Mouse (Mus musculus): ENCODE data around the gene Trappc2l.
"Not testable (repeated sequence)": the region's sequence is repeated elsewhere in the genome, so short reads cannot be mapped to it uniquely, and the experiment has no call there.

The Trappc2l gene

DNA sequence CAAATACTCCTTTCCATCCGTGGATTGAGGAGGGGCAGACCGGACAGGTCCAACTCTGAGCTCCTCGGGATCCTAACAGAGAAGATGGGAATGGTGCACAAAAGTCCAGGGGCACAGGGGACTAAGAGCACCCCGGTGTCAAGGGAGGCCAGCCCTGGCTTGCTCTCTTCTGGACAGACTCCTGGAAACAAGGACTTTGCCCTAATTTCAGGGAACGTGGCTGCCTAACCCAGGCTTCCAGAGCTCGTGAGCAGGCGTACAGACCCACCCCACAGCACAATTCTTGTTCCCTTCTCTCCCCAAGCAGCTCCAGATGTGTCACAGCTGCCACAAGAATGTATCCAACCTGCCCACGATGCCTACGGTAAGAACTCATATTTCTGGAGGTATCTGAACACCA lies 14.4 kb downstream of the Trappc2l start:
- DNase-seq (ENCODE audit: low read depth): no peak

DNA sequence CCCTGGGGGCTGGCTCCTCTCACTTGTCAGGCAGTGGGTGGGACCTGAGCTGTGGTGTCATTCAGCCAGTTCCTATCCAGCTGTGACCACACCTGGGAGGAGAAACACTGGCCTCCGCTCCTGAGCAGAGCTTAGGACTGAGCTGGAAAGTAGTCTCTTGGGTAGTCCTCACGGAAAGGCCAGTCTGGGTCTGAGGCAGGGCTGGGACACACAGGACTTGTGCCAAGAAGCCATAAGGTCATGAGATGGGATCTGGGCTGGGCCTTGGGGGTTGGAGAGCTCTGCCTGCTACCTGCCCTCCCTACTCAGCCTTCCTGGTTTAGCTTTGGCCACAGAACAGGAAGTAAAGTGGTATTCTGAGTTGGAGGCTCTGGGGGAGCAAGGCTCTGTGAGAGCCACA lies 15.5 kb downstream of the Trappc2l start:
- no peak for DNase-seq (ENCODE audit: low read depth)

DNA sequence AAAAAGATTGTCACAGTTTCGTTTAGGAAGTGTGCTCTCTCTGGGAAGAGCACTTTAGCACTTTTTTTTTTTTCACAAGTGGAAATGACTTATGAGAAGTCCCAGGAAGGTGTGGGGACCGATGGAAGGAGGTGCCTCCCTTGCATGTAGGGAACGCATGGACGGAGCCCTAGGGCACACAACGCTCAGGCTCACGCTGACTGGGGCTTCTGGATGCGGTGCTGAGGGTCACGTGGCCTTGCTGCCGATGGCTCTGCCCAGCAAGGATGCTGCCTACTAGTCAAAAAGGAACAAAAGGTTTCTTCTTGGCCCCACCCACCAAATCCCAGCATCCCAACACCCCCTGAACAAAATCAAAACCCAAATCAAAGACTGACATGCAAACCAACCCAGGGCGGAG lies 17.9 kb downstream of the Trappc2l start:
- DNase-seq (ENCODE audit: low read depth): no peak

DNA sequence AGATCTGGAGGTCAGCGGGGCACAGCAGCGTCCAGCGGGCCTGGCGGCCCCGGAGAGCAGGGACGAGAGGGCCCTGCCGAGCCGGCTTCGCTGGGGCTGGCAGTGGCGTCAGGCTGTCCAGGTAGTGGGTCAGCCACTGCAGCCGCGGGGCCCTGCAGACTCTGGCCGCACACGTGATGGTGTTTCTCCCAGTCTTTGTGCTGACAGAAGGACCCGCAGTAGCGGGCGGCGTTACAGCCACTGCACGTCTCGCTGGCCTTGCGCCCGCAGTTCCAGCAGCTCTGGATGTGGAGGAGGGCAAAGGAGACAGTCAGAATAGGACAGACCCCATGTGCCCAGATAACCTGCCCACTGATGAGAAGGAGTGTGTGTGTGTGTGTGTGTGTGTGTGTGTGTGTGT lies 19.3 kb downstream of the Trappc2l start:
- DNase-seq (ENCODE audit: low read depth): no peak

DNA sequence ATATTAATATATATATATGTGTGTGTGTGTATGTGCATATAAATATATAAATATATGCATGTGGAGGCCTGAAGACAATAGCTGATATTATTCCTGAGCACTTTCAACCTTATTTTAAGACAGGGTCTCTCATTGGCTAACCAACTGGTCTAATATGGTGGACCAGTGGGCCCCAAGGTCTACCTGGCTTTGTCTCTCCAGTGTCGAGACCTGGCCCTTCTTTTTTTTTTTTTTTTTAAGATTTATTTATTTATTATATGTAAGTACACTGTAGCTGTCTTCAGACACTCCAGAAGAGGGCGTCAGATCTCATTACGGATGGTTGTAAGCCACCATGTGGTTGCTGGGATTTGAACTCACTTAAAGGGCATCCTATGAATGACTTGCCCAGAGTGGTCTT lies 20.7 kb downstream of the Trappc2l start:
- not testable (repeated sequence) for DNase-seq (ENCODE audit: low read depth)

DNA sequence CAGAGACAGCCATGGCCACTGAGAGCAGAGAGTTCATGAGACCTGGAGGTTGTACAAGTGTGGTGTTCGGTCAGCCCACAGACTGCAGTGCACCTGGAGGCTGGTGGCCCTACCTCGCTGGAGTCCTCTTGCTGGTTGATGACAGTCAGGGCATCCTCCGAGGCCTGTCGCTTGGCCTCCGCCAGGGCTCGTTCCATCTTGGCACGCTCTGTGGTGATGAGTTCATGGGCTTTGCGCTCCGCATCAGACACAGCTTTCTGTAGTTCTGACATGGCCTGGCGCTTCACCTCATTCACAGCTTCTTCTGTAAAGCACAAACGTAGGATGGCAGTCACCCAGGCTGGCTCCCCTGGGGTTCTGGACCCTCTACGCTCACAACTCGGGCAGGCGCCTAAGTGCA lies 21.8 kb downstream of the Trappc2l start:
- no peak for DNase-seq (ENCODE audit: low read depth)

DNA sequence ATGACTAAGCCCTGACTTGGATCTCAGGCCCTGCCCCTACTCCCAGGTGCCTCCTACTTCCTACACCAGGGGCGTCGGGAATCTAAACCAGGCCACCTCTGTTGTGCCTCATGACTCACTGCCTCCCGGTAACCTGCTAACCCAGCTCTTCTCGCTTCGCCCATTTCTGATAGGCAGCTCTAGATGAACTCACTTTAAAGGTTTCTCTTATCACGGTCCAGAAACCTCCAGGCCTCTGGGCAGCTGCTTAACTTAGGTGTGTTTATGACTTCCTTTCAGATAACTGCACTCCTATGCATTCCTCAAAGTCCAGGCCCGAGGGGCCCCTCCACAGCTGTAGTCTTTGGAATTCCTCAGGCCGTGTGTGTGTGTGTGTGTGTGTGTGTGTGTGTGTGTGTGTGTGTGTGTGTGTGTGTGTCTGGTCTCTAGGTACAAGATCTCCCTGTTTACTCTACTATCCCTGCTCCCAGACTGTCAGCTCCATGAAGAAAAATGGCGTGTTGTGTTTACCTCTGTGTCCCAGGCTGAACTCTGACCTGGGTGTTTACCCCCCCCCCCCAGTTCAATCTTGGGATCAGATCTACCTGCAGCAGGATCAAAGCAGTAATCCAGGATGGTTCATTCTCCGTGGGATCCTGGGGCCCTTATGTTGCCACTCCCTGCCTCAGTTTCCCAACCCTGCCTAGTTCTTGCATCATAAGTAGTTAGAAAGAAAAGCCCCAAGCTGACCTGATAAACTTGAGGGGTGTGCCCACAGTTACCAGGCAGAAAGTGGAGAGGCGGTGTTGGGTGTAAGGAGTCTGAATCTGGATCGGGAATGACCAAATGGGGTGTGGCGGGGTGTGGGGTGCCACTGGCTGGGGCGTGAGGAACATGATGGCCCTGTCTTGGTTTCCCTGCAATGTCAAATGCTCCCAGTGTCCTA lies 24.7 kb downstream of the Trappc2l start:
- no peak for DNase-seq (ENCODE audit: low read depth)

DNA sequence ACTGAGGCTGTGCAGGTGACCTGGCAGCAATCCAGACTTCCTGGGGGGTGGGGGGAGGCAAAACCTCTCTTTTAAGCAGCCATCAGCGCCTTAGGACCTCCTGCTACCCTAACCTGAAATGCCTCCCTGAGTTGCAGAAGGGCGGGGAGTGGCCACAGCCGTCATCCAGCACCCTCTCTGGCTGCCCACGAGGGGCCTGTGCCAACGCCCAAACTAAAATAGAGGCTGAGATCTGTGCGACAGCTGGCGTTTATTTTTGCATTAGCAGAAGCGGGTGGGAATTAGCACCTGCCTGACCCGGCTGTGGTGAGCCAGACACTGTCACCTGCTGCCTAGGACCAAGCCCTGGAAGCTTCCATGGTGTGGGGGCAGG lies 25.3 kb downstream of the Trappc2l start:
- DNase-seq (ENCODE audit: low read depth): no peak

DNA sequence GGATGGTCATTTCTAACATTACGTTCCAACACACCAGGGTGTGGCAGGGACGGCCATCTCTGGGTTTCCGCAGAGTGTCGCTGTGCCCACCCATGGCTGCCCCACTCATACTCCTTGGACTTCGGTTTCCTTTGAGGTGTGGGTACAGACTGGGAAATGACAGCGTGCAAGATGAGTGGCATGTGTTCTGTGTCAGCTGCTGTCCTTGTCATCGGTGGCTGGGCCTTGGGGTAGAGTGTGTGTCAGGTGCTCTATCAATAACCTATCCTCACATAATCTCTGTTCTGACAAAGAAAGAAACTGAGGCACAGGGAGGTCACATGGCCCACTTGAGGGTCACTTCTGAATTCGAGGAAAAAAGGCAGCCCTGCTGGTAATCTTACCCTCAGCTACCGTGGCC lies 25.8 kb downstream of the Trappc2l start:
- DNase-seq (ENCODE audit: low read depth): no peak

DNA sequence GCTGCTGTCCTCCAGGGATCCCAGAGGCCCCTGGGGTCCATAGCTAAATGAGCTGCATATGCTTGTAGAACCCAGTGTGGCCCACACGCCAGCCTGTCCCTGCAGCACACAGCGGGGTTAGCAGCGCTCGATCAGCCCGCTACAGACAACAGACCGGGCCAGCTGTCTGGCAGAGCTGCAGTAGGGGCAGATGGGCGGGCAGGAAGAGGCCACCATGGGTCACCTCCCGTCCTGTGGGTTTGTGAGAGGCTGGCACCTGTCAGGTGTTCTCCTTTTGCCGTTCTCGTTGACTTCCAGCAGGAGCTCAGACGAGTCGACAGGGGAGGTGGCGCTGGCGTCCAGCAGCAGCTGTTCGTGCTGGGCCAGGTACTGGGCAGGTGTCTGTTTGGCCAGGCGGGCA lies 27.2 kb downstream of the Trappc2l start:
- DNase-seq (ENCODE audit: low read depth): no peak

DNA sequence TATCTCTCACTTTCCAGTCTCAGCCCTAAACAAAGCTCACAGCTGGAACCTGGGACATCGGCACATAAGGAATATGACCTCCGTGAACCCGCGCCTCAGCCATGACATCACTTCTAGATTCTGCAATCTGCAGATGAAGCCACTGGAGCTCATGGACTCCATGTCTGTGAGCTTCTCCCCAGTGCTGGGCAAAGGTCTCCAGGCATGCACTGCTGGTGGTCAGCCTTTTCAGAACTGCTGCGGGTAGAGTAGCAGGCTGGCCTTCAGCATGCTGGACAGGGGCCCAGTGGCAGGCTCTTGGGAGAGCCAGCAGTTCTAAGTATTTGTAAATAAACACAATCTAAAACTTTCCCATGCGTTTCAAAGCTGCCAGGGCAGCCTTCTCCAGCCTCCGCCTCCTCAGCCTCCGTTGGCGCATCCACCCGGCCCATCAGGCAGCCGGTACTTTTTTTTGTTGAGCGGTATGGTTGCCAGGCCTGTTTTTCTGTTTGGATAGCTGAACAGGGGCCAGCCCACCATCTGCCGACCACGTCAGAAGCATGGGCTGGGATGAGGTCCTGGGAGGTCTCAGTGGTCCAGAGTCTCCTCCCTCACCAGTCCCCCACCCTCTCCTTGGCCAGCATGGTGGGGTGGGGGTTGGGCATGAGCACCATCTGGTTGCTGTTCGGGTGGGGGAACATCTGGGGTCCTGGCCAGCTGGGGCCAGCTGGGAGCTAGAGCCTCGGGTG lies 28.2 kb downstream of the Trappc2l start:
- DNase-seq (ENCODE audit: low read depth): no peak

DNA sequence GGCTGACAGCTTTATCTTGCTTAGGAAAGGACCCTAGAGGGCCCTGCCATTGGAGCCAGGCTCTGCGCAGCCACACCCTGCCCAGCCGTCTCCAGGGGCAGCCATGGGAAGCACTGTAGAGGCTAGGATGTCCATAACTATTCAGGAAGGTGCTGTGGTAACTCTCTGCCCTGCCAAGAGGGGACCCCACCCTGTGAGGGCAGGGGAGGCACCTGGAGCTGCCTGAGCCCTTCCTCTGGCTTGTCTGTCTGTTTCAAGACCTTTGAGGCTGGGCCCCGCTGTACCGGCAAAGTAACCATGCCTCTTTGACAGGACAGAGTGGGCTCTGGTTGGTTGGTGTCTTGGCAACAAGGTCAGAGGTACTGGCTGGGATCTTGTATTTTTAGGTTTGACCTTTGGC lies 29.4 kb downstream of the Trappc2l start:
- no peak for DNase-seq (ENCODE audit: low read depth)

DNA sequence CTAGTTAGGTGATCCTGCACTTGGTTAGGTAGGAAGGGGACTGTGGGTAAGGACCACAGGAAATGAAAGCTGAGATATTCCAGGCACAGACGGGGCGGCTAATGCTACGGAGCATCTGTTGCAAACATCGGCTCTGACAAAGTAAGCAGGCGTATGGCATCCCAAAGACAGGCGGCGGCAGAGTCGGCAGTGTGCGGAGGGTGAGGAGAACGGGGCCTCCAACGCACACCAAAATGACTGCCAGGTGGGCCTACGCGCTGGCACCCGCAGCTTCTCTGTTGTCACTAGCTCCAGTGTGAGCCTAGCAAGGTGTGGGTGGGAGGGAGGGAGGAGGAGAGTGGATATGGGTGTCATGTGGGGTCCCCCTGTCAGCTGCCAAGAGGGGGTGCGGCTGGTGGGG lies 30.0 kb downstream of the Trappc2l start:
- DNase-seq (ENCODE audit: low read depth): no peak

DNA sequence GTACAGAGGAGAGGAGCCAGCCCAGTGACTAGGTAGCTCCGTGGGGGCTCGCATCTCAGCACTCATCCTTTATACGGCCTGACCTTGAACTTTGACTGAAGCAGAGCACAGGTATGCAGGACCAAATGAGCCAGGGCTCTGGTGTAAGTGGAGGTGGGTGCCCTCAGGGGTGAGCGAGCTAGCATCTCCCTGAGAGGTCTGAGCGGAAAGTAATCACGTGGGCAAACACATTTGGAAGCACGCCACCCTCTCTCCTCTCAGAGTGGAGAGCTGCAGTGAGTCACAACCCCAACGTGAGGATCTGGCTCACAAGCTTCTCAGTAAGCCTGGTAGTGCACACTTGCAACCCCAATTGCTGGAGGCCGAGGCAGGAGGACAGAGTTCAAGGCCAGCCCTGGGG lies 30.6 kb downstream of the Trappc2l start:
- no peak for DNase-seq (ENCODE audit: low read depth)

DNA sequence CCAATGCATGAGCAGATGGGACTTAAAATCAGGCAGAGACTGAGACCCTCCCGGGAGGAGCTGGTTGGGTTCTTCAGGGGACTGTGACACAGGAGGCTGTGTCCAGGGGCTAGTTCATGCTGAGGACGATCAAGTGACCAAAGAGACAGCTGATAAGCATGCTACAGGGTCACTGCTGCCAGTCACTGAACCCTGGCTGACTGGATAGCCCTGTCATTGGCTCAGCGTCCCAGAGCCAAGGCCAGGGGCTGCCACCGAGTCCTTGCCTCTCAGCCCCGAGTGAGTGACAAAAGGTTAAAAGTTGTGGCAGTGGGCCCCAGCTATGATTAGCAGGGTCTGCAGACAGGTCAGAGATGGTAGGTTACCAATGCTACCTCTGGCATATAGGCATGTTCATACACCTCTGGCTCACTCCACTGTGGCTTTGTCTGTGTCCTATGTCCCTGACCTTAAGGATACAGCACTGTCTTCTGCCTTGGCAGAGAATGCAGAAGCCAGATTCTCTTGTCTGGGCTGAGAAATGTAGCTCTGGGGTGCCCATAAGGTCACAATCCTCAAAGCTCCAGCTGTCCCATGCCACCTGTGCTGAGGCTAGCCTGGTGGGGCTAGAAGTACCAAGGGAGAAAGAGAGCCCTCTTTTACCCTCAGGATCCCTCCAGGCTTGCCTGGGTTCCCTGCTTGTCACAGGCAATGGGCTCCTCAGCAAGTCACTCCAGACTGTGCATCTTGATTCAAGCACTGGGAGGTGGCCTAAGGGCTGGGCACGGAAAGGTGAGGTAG lies 32.9 kb downstream of the Trappc2l start:
- DNase-seq (ENCODE audit: low read depth): no peak

DNA sequence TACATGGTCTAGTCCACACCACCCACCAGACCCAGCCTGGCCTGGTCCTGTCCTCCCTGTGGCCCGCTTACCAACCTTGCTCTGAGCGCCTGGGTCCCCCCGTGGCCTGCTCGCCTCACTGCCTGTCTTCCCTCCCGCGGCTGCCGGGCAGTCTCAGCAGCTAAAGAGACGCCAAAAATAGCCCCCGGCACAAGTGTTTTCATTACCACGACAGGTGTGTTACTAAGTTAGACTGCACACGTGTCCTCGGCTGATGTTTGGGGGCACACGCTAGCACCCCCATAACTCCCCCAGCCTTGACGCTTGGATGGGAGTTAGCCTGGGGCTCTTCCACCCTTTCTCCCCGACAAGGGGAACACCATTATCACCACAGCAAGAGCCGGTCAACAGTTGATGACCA lies 34.9 kb downstream of the Trappc2l start:
- no peak for DNase-seq (ENCODE audit: low read depth)

DNA sequence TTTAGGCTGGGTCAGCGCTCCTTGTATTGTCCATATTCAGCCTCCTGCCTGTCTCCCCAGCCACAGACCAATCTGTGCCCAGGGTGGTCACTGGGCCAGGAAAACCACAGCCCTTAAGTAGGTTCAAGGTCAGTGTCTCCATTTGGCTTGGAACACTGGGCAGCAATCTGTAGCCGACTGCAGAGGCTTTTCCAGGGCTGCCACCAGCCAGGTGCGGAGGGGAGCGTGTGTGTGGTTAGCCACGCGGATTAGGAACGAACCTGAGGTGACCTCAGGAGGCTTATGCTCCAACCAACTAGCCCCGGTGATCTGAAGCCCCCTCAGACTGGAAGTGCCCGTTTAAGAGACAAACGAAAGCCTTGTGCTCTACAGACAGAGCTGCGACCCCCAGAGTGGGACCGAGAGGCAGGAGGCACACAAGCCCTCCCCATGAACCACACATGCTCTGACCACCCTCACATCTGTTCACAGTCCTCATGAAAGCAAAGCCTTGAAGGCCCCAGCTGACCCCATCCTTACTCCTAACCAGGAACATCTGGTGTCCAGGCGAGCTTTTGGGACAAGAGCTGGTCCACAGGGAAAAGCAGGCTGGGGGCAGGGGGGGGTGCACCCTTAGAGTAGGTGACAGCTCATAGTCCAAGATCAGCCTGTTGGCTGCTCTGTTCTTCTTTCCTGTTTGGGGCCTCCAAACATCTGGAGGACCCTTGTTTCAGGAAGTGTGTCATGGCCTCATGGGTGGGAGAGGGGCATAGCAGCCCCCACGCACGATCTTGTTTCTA lies 36.9 kb downstream of the Trappc2l start:
- no peak for DNase-seq (ENCODE audit: low read depth)

DNA sequence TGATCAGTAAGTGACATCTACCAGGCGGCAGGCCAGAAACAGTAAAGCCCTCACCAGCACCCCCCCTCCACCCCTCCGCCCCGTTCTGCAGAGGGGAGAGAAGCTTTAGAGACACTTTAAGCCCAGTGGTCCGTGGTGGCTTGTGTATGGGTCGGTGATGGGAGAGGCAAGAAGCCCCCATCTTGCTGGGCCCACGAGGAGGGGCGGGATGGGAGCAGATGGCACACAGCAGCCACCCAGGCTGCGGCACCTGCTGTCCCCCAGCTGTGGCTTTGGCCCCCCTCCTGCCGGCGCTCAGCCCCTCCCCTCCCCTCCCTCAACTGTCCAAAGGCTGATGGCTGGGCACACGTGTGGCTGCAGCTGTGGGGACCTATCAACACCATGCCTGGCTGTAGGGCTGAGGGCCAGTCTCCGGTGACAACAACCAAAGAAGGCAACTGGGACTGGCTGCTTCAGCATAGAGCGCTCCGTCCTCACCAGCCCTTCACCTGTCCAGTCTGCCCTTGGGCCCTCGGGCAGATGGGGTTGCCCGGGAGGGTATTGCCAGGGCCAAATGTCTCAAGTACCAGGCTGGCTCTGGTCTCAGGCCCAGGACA lies 40.0 kb downstream of the Trappc2l start:
- no peak for DNase-seq (ENCODE audit: low read depth)

DNA sequence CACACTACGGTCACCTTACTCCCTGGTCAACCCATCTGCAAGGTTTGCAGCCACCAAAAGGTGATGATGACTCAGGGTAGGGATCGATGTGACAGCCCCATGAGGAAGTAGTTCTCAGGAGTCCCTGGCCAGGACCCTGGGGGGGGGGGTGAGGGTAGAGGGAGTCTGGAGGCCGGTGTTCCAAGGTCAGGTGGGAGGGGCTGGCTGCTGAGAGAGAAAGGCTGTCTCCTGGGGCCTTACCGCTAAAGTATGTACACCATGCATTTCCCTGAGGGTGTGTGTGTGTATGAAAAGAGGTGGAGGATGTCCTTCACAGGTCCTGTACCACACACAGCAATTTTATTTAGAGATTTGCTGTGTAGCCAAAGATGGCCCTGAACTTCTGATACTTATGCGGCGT lies 41.2 kb downstream of the Trappc2l start:
- no peak for DNase-seq (ENCODE audit: low read depth)

DNA sequence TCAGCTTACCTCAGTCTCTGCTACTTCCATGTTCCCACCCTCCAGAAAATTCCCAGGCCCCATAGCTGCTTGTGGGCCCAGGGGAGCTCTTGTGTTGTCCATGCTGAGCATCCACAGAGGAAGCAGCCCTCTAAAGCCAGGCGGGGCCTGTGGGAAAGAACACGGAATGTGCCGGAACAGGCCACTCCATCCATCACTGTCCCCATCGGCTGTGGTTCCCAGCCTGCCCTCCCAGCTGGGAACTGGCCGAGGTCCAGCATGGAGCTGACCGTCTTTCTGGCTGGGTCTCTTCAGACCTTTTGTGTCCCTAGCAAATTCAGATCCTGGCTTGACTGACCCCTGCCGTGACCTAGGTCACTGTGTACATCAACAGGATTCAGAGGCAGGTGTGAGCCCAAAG lies 43.3 kb downstream of the Trappc2l start:
- no peak for DNase-seq (ENCODE audit: low read depth)

Data from induced T-regulatory cell, adult 2 months (primary cell).